Mouse (Mus musculus): ENCODE results near the gene Theg. TPM values are rescaled to one million over a fixed set of nuclear protein-coding genes. Genes with fewer than 3 reads are reported as not detected.
A peak's percentile ranks its signal among the peaks of the same experiment; 100 is the strongest.

The Theg gene
- not detected in 2 replicates for polyA plus RNA-seq (2016; fragmentation: Nextera tagmentation; extraction: Ambion mirVana)

DNA sequence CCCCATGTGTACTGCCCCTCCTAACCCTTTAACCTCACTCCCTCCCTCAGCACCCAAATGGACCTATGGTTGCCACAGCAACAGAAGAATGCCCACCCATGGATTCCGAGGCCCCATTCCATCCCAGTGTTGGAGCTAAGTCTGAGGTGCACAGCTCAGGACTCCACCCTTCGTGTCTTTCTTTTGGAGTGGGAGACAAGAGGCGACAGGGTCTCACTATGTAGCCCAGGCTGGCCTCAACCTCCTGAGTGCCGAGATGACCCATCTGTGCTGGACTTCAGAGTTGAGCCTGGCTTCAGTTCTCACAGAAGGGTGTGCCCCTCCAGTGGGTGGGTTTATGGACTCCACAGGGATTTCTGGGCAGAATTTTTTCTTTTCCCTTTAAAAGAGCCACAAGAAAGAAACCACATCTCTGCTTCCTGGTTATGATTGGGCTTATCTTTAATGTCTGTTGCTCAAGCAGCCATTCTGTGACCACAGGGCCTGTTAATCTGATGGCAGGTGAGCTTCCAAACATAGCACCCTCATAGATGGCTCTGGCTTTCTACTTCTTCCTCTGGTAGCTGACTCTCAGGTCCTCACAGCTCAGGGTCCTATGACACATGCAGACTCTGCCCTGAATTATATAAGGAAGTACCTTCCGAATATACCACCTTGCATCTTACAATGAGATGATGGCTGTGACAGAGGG, at the start of gene Theg:
TSS of gene Theg (minus strand) at position 271 of the 691 bp plus-strand sequence.
- Histone ChIP-seq H3K27ac (no peak within 1 kb of the TSS), H3K9me3 (no peaks in the 10 kb centered on the region), H3K4me1 (no peaks in the 10 kb centered on the region), H3K27me3 (no peaks in the 10 kb centered on the region), H3K4me2 (replicated peaks) (no peak within 1 kb of the TSS), H3K9ac (no peak within 1 kb of the TSS), H3K4me3 (no peak within 1 kb of the TSS), H3K36me3 (no peaks in the 10 kb centered on the region)
- 83% methylated on average over 5 of the region's 5 CpGs for WGBS
- no peak for ATAC-seq (ENCODE audit: insufficient number of reproducible peaks, insufficient read depth, low FRiP score, low TSS enrichment)

DNA sequence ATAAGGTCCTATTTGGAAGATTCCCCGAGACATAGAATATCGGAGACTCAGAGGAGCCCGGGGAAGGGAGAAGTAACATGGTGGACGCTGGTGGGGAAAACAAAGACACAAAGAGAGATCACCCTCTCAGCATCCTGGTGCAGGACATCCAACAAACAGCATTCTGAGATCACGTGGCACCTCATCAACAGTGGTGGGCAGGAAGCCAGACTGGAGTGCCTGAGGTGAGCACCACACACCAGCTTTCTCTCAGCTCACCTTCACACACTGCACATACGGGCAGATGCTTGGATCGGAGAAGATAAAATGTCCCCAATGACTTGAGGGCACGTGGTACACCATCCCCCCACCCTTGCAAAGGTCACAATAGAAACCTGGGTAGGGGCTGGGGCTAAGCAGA, 49.2 kb upstream of the Theg start:
- Histone ChIP-seq H3K4me3 (peak overlapping the region; percentile 88; the same call in 1 of the 2 replicates), H3K27me3 (peaks cover 7% of the 10 kb centered on the region; the same call in 1 of the 2 replicates), H3K4me1 (peaks cover 21% of the 10 kb centered on the region), H3K36me3 (no peaks in the 10 kb centered on the region), H3K27ac (no peak overlapping the region), H3K9ac (no peak overlapping the region), H3K9me3 (no peaks in the 10 kb centered on the region), H3K4me2 (replicated peaks) (peak overlapping the region; percentile 88)
- ATAC-seq (ENCODE audit: insufficient number of reproducible peaks, insufficient read depth, low FRiP score, low TSS enrichment), result no peak
- 82% methylated on average over 8 of the region's 8 CpGs for WGBS

DNA sequence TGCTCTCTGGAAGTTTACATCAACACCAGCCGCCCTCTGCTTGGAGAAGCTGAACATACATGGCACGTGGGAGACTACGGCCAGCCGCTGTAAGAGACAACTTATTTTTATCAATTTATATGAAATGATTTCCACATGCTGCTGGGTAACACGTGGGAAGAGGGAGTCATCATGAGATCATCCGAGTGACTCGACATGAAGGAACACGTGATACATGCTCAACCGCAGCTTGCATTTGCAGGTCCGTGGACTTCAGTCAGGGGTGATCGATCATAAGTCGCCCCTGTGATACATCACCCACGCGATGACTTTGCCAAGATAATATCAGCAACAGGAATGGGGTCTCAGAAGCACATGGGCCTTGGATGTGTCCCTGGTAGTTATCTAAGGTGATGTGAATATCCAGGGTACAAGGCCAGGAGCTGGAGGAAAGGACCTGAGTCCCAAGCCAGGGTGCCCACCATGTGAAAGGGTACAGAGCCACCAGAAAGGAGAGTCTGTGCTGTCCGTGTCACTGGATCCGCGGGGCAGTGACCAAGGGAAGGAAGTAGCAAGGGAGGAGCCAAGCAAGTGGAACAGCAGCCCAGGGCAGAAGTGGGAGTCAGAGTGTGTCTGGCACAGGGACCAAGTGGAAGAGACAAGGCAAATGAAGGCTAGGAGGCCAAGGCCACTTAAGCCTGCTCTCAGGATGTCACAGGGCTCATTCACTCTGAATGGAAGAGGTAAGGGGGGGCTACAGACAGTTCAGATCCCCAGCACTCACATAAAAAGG, 46.1 kb upstream of the Theg start:
- Histone ChIP-seq H3K36me3 (no peaks in the 10 kb centered on the region), H3K27me3 (no peaks in the 10 kb centered on the region; the same call in 1 of the 2 replicates), H3K4me1 (peaks cover 12% of the 10 kb centered on the region), H3K27ac (no peak overlapping the region), H3K9me3 (no peaks in the 10 kb centered on the region), H3K4me2 (replicated peaks) (no peak overlapping the region), H3K4me3 (no peak overlapping the region), H3K9ac (no peak overlapping the region)
- ATAC-seq (ENCODE audit: insufficient number of reproducible peaks, insufficient read depth, low FRiP score, low TSS enrichment), result no peak
- 81% methylated on average over 17 of the region's 17 CpGs for WGBS

DNA sequence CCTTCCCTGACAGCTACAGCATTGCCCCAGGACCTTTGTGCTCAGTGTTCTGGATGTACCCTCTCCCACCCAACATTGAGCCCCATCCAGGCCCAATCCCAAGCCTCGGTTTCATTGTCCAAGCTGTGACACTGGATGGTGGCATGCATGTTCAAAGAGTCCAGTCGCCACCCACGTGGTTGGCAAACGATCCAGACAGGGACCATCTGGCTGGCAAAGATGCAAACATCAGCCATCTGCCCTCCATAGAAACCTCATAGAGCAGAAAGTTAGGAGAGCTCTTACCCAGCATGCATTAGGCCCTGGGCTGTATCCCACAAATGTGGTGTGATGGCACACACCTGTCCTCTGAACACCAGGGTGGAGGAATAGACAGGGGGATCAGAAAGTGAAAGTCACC, 44.3 kb upstream of the Theg start:
- Histone ChIP-seq H3K27ac (no peak overlapping the region), H3K4me2 (replicated peaks) (no peak overlapping the region), H3K9me3 (no peaks in the 10 kb centered on the region), H3K9ac (no peak overlapping the region), H3K4me1 (peaks cover 4% of the 10 kb centered on the region; the same call in 1 of the 2 replicates), H3K27me3 (no peaks in the 10 kb centered on the region; the same call in 1 of the 2 replicates), H3K36me3 (0 out of 2 replicates have a peak, but pooled peaks cover 7% of the 10 kb centered on the region), H3K4me3 (no peak overlapping the region)
- no peak for ATAC-seq (ENCODE audit: insufficient number of reproducible peaks, insufficient read depth, low FRiP score, low TSS enrichment)
- WGBS, result 85% methylated on average over 4 of the region's 4 CpGs

DNA sequence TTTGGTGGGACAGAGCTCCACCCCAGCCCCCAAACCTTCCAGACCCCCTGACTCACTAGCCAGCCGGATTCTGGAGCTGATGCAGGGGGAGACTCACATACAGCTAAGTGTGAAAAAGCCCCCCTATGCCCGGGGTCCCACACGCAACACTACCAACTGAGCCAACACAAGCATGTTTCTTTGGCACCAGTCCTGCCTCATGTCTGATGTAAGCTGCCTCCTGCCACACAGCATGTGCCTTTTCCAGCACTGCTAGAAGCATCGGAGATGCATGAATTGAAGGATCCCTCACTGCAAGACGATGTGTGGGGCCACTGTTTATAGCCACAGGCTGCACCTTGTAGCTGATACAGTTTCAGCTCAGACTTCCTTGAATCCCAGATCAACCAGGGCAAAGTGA, 41.2 kb upstream of the Theg start:
- H3K36me3 ChIP-seq, result 0 out of 2 replicates have a peak, but pooled peaks cover 13% of the 10 kb centered on the region
- H3K9me3 ChIP-seq, result no peaks in the 10 kb centered on the region
- no peak overlapping the region for H3K9ac ChIP-seq
- no peak for ATAC-seq (ENCODE audit: insufficient number of reproducible peaks, insufficient read depth, low FRiP score, low TSS enrichment)
- H3K27me3 ChIP-seq, result no peaks in the 10 kb centered on the region; the same call in 1 of the 2 replicates
- no peak overlapping the region for H3K27ac ChIP-seq
- H3K4me2 ChIP-seq (replicated peaks), result no peak overlapping the region
- no peak overlapping the region for H3K4me3 ChIP-seq
- WGBS, result 88% methylated on average over 5 of the region's 5 CpGs
- H3K4me1 ChIP-seq, result peaks cover 3% of the 10 kb centered on the region; the same call in 1 of the 2 replicates

DNA sequence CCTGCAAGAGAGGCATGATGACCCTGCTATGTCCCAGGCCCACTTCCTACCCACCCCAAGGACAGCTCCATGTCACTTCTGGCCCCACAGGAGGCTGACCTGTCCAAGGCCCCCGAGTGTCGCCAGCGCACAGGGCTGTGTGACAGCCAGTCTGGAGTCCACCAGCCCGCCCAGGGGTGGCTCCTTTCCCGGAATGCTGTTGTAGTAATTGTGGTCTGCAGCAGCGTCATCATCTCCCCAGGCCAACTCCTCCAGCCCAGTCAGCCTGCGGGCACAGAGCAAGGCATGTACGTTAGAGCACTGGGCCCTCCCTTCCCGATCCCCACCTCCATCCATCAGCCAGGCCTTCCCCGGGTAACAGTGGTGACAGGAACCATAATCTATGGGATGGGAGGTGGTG, 39.0 kb upstream of the Theg start:
- Histone ChIP-seq H3K4me1 (no peaks in the 10 kb centered on the region), H3K36me3 (0 out of 2 replicates have a peak, but pooled peaks cover 13% of the 10 kb centered on the region), H3K4me2 (replicated peaks) (no peak overlapping the region), H3K9ac (no peak overlapping the region), H3K9me3 (no peaks in the 10 kb centered on the region), H3K27me3 (no peaks in the 10 kb centered on the region; the same call in 1 of the 2 replicates), H3K4me3 (no peak overlapping the region), H3K27ac (no peak overlapping the region)
- no peak for ATAC-seq (ENCODE audit: insufficient number of reproducible peaks, insufficient read depth, low FRiP score, low TSS enrichment)
- 85% methylated on average over 10 of the region's 10 CpGs for WGBS

DNA sequence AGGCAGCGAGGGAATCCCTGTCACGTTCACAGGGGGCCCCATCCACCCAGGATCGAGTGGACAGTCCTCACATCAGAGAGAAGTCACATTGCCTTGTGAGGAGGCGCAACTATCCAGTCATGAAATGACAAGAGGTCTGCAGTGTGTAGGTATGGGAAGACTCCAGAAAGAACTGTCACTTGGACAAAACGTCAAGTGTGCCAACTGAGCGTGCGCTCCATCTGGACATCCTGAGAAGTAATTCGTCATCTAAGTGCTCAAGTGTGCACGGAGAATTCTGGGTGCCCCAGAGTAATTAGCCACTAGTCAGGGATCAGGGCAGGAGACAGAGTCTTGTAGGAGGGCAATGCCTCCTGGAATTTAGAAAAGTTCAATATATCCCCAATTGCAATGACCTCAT, 38.3 kb upstream of the Theg start:
- no peaks in the 10 kb centered on the region for H3K9me3 ChIP-seq
- no peak for ATAC-seq (ENCODE audit: insufficient number of reproducible peaks, insufficient read depth, low FRiP score, low TSS enrichment)
- 77% methylated on average over 9 of the region's 9 CpGs for WGBS
- no peak overlapping the region for H3K27ac ChIP-seq
- H3K4me3 ChIP-seq, result no peak overlapping the region
- H3K4me1 ChIP-seq, result no peaks in the 10 kb centered on the region
- no peak overlapping the region for H3K9ac ChIP-seq
- 0 out of 2 replicates have a peak, but pooled peaks cover 13% of the 10 kb centered on the region for H3K36me3 ChIP-seq
- no peaks in the 10 kb centered on the region; the same call in 1 of the 2 replicates for H3K27me3 ChIP-seq
- H3K4me2 ChIP-seq (replicated peaks), result no peak overlapping the region

DNA sequence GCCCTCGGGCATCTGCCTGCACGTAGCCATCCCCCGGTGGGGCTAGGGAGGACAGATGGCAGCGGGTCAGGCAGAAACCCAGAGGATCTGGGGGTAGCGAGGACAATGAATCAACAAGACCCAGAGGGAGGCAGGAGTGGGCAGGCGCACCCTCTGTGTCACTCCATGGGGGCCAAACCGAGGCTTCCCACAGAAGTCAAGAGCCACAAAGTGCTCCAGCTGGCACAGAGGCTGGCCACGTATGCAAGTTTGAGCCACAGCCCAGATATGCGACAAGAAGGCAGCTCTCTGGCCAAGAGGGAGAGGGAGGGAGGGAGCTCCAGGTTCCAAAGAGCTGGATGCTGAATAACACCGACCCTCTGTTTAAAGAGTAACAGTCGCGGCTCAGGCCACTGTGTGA, 36.8 kb upstream of the Theg start:
- ATAC-seq (ENCODE audit: insufficient number of reproducible peaks, insufficient read depth, low FRiP score, low TSS enrichment), result no peak
- H3K4me3 ChIP-seq, result no peak overlapping the region
- no peaks in the 10 kb centered on the region for H3K9me3 ChIP-seq
- no peak overlapping the region for H3K27ac ChIP-seq
- no peak overlapping the region for H3K9ac ChIP-seq
- H3K36me3 ChIP-seq, result peaks cover 18% of the 10 kb centered on the region; the same call in 1 of the 2 replicates
- 67% methylated on average over 12 of the region's 12 CpGs for WGBS
- H3K4me1 ChIP-seq, result no peaks in the 10 kb centered on the region
- H3K27me3 ChIP-seq, result no peaks in the 10 kb centered on the region; the same call in 1 of the 2 replicates
- no peak overlapping the region for H3K4me2 ChIP-seq (replicated peaks)

DNA sequence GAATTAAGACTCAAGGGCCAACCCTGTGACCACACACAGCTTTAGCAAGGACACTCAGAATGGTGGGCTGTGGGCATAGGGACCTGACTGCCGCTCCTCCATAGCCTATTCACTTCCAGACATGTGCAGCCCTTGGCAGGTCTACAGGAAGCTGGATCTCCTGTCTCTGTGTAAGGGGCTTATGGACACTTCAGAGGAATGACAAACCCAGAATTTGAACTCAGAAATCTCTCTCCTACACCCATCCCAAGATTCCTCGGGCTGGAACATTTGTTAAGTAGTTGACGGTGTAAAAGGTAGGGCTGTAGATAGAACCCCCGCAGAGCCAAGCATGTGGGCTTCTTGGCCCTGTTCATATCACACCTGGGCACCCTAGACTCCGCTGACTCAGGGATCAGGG, 29.2 kb upstream of the Theg start:
- peaks cover 6% of the 10 kb centered on the region; the same call in 1 of the 2 replicates for H3K36me3 ChIP-seq
- 91% methylated on average over 5 of the region's 5 CpGs for WGBS

DNA sequence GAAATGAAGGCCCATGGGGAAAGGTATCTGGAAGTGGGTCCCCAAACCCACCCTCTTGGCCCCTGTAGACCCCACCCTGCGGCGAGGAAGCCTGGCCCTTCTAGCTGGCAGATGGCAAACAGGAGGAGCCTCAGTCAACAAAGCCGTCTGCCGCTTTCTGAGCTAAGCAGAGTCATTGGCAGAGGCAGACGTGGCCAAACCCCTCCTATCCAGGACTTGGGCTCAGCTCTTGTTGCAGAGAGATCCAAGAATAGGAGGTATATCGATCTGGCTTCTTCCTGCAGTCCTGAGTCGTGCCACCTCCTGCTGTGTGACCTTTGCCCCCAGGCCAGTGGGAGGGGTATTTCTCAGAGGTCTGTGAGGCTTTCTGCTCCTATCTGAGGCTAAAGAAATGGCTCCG, 28.7 kb upstream of the Theg start:
- Histone ChIP-seq H3K4me1 (peaks cover 19% of the 10 kb centered on the region), H3K27ac (no peak overlapping the region), H3K9ac (no peak overlapping the region), H3K4me3 (no peak overlapping the region), H3K4me2 (replicated peaks) (no peak overlapping the region), H3K27me3 (peaks cover 31% of the 10 kb centered on the region), H3K9me3 (no peaks in the 10 kb centered on the region), H3K36me3 (peaks cover 6% of the 10 kb centered on the region; the same call in 1 of the 2 replicates)
- no peak for ATAC-seq (ENCODE audit: insufficient number of reproducible peaks, insufficient read depth, low FRiP score, low TSS enrichment)
- WGBS, result 15% methylated on average over 8 of the region's 8 CpGs

More for the DNA sequence above, 29.2 kb upstream of the Theg start:
- H3K27ac ChIP-seq, result no peak overlapping the region
- no peaks in the 10 kb centered on the region for H3K9me3 ChIP-seq
- no peak overlapping the region for H3K4me2 ChIP-seq (replicated peaks)
- H3K9ac ChIP-seq, result no peak overlapping the region
- peaks cover 28% of the 10 kb centered on the region for H3K27me3 ChIP-seq
- ATAC-seq (ENCODE audit: insufficient number of reproducible peaks, insufficient read depth, low FRiP score, low TSS enrichment), result no peak
- H3K4me3 ChIP-seq, result no peak overlapping the region
- H3K4me1 ChIP-seq, result peaks cover 19% of the 10 kb centered on the region

DNA sequence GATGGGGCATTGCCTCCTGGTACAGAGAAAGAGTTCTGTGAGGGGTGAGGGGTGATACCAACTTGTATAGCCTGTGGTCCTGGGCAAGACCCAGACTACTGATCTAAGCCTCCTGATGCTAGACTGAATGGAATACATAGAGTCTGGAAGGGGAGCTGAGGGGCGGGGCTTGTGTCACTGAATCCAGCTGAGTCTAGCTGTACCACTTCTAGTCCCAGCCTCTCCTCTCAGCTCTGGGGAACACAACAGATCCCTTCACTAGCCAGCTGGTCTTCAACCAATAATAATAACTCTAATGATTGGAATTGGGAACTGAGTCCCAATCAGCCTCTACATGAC, 27.1 kb upstream of the Theg start:
- Histone ChIP-seq H3K27ac (no peak overlapping the region), H3K9ac (no peak overlapping the region), H3K9me3 (no peaks in the 10 kb centered on the region), H3K27me3 (peaks cover 38% of the 10 kb centered on the region), H3K4me3 (peak overlapping the region; percentile 54), H3K36me3 (peaks cover under 1% of the 10 kb centered on the region; the same call in 1 of the 2 replicates), H3K4me2 (replicated peaks) (peak overlapping the region; percentile 98), H3K4me1 (peaks cover 19% of the 10 kb centered on the region)
- peak; percentile 49 for ATAC-seq (ENCODE audit: insufficient number of reproducible peaks, insufficient read depth, low FRiP score, low TSS enrichment)
- 80% methylated on average over 1 of the region's 1 CpGs for WGBS
